Mouse (Mus musculus) left cerebral cortex, adult 18-20 months (tissue): Measurements from ENCODE around the gene Nlk. TPM values are rescaled to one million over a fixed set of nuclear protein-coding genes. Genes with fewer than 3 reads are reported as not detected.
"Not testable (repeated sequence)": the region's sequence is repeated elsewhere in the genome, so short reads cannot be mapped to it uniquely, and the experiment has no call there.

ENCODE experiments used
- DNase-seq, 2 experiments: peaks; one replicate each; pipeline ENCODE4 v3.0.0; 2021 to 2022; ENCODE audit warnings: low spot score in 2 of 2, mixed read lengths in 1 of 2
- total RNA-seq, 2 experiments: library from RNA; stranded (reverse); gene quantifications; 2 replicates each; pipeline ENCODE4 v1.2.3; 2021

The Nlk gene
- total RNA-seq, 2 experiments from 2014 or later: 103 to 113 TPM

DNA sequence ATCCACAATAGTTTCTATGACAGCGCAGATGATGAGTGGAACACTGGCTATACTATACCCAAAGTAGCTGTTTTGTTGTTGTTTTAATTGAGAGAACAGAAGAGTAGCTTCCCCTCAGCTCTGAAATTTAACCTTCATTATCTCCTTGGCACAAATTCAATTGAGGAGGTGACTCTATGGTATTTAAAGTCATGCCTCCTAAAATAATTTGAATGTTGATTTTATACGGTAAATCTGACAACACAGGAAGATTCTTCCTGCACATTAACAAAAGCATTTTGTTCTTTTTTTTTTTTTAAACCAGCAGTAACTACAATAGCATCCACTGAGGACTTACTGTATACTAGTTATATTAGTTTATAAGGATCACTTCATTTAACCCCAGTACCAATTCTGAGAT is 6.0 kb downstream of the Nlk start:
- no peak for DNase-seq

DNA sequence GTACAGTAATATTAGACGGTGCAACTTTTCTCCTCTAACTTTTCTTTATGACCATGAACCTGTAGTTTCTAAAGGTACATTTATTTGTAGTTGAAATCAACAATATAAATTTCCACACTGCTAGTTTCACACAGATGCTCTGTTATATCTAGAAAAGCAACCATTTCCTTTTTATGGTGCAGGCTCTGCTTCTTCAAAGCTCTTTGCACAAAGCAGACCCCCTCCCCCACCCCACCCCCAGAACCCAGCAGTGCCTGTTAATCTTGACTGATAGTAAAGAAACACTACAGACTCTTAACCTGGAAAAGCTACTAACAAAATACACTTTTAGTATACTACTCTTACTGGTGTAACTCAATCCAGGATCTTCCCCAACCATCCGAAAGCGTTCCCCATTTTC is 6.6 kb downstream of the Nlk start:
- no peak for DNase-seq

DNA sequence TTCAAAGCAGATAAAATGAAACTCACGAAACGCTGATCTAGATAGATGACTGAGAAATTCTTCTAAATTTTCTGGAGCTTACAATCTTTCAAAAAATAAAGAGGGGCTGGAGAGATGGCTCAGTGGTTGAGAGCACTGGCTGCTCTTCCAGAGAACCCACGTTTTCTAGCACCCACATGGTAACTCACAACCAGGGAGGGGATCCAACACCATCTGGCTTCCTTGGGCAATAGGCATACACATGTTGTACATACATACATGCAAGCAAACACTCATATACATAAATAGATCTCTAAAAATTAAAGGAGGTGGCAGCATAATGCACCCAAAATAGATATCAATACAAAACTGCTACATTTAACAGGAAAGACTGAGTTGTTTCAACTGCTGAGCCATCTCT is 16.1 kb downstream of the Nlk start:
- DNase-seq: peak; percentile 53 to 55

DNA sequence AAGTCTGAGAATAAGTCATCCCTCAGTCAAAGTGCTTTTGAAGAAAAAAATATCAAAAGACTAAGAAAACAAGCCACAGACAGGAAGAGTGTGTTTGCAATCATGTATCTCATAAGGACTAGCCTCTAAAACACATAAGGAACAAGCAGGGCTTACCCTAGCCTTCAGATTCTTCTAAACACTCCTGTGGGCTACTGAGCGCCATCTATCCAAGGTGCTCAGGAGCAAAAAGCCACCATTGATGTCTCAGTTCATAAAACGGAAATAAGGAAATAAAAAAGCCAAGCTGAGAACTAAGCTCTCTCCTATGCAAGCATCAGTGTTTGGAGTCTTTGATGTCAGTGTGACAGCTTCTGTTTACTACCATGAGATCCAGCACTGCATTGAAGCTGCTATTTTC is 18.4 kb downstream of the Nlk start:
- DNase-seq: no peak

DNA sequence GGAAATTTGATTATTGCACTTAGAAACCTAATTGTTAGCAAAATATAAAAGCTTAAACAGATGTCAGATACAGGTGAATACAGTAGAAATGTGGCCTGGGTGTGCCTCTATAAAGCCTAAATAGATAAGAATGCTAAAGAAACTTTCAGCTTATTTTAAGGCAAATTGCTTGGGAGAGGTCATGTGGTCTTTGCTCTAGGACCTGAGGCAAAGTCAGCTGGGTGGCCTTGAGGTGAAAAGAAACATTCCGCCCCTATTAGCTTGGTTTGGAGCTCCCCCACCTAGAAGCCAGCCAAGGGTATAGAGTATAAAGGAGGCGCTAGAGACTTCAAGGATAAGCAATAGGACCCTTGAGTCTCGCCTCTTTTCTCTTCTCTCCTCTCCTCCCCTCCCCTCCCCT is 28.5 kb downstream of the Nlk start:
- no peak for DNase-seq

DNA sequence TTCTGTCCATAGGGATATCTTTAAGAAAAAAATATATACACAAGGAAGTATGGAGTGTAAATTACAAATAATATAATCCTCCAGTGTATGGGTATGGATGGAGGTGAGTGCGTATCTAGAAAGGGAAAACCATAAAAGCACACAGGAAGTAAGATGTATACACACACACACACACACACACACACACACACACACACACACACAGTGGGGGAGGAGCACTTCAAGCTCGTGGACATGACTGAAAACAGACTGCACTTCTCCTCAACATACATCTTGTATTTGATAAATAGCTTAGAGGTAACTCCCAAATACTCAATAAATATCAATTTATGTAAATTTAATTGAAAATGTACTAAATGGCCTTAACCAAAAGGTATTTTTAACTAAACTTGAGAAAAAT is 32.3 kb downstream of the Nlk start:
- DNase-seq: no peak

DNA sequence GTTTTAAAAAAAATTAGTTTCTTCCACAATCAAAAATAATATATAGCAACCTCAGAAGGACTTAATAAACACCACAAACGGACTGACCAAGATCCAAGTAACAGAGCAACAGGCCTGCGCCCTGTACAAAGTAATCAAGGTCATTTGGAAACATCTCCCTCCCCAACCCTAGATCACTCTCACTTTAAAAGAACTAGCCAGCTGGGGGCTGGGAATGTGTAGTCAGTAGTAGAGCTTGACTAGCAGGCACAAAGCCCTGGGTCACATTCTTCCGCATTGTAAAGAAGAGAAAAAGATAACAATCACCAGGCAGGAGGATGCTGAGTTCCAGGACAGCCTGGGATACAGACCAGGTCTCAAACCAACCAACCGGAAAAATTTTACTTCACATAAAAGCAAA is 33.3 kb downstream of the Nlk start:
- no peak for DNase-seq

DNA sequence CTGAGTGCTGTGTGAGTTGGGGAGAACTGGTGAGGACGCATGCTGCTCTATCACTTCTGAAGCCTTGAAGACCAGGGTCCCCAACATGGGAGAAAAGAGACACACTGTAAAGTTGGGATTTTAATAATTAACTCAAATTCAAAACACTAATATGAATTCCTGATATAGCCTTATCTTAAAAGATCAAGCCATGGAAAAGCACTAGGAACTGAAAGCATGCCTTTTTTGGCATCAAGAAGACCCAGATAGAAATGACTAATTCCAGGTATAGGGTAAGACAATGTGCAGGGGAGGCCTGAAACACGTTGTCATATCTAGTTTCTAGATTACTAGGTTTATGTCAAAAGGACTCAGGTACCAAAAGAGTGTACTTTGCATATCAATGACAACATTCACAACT is 48.0 kb downstream of the Nlk start:
- no peak for DNase-seq

DNA sequence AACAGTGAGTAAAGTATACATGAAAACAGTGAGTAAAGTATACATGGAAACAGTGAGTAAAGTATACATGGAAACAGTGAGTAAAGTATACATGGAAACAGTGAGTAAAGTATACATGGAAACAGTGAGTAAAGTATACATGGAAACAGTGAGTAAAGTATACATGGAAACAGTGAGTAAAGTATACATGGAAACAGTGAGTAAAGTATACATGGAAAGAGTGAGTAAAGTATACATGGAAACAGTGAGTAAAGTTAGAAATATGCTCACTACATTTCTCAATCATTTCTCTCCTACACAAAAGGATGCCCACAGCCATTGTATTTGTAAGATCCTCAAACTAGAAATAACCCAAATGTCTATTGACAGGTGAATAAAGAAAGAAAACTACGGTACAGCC is 48.8 kb downstream of the Nlk start:
- DNase-seq: not testable (repeated sequence)

DNA sequence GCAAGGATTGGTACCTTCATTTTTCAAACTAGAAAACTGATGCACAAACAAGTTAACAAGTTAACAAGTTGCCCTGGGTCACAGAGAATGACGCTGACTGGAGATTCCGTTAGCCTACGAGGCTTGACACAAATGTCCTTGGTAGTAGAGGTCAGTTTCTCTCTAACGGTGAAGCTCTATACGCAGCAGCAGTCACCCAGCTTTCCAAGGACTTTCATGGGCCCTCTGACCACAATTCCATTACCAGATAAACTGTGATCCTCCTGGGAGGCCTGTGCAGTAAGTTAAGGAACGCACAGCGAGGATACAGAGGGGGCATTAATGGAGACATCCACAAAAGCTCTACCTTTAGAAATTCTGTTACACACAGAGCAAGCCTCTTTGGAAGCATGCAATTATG is 53.4 kb downstream of the Nlk start:
- no peak for DNase-seq

DNA sequence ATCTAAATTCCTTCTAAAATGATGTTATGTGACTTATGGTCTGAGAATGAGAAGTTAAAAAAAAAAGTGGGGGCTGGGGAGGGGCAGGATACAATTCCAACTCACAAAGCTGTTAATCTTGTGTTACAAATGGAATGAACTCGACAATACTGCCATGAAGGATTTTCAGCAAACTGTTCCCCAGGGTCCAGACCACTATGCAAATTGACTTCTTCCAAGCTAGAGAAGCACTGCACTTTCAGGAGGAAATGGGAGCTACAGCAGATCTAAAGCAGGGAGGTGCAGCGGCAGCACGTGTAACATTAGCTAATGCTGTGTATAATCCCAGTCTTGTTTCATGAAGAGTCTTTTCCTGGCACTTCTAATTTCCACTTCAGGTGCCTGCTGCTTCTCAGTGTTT is 55.0 kb downstream of the Nlk start:
- no peak for DNase-seq

DNA sequence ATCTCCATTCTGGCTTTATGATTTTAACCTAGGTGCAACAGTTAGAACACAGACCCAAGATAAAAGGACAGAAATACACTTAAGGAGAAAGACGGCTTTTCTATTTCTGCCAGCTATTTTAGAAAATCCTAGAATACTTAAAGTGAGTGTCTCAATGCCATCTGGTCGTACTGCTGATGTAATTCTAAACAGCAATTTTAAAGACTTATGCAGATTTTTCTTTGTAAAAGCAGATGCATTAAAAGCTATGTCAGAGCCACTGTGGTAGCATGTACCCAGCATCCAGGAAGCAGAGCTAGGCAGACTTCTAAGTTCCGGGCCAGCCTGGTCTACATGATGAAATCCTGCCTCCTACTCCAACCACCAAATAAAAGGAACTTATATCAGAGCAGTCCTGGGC is 56.1 kb downstream of the Nlk start:
- no peak for DNase-seq

DNA sequence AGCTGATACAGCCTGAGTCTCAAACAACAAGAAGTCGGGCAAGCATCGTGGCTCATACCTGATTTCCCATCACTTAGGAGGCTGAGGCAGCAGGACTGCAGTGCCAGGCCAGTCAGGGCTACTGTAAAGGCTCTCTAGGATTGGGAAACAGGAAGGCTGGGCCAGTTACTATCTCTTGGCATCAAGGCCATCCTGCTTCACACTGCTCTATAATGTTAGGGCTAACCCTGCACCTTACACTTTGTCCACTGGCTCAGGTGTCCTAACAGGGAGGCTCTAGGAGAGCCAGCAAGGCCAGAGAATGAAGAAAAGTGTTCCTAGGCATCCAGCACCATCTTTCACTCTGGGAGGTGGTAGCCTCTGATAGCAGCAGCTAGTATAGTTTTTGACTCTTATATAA is 64.4 kb downstream of the Nlk start:
- DNase-seq: no peak

DNA sequence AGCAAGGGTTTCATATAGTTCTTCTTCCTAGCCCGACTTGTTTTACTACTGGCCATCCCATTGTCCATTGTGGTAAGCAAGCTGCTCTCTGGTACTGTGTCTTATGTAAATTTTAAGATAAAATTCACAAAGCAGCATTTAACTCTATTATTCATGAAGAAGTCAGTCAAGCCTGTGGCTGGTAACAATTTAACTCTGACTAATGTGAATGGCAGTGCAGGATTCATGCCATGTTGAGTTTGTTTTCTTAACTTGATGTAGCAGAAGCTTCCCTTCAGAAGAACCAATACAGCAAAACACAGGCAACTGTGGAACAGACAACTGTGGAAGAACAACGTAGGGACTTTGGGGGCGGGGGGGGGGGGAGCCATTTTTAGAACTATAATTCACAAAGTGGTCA is 68.3 kb downstream of the Nlk start:
- DNase-seq: no peak

DNA sequence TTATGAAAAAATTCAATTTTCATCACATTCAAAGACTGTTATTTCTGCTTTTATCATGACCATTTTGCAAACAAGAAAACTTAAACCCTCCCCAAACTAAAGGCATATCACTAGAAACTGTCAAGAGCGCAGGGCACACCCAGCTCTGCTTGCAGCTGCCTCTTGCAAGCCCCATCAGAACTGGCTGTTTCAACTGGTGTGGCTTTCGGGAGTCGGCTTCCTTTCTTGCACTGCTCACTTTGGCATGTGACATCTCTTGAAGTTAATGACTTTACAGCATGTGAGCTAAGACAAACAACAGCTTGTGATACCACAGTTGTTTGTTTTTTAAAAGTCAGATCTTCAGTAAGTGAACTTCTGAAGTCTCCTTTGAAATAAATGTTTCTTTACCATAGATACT is 72.8 kb downstream of the Nlk start:
- no peak for DNase-seq

DNA sequence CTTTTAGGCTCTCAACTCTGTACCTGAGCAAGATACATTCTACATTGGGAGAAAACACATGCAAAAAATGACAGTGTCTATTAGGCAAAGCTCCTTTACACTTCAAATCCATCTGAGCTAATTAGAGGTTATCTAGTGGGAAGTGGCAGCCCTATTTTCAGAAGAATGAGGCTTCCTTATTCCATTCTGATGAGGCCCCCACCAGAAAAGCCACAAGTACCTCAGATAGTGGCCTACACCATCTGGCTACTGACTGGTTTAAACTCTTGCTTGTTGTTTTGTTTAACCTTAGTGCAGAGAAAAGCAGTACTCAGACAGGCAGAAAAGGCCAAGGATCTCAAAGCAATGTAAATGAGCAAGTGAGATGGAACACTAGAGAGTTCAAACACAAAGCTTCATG is 75.2 kb downstream of the Nlk start:
- no peak for DNase-seq

DNA sequence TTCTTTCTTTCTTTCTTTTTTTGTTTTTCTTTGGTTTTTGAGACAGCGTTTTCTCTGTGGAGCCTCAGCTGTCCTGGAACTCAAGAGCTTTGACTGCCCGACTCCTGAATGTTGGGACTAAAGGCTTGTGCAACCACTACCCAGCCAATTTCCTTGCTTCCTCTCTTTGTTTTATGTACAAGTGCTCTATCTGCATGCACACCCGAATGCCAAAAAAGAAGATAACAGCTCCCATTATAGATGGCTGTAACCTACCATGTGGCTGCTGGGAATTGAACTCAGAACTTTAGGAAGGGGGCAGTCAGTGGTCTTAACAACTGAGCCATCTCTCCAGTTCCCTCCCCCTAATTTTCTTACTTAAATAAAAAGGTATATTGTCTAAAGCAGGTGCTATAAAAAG is 77.0 kb downstream of the Nlk start:
- no peak for DNase-seq

DNA sequence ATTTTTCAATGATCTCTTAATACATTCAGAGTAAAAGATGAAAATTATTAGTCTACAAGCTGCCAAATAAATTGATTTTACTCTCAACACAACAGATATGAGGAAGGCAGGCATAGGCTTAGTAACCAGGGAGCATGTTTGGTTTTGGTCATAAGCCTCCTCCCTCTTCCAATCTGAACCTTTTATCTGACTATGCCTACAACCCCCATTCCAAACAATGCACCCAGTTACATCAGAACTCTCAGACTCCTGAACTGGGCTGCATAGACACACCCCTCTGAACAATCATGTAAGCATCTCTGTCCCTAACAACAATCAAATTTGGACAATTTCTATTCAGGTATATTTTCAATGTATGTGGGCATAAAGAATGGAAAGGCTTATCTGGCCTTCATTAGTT is 85.9 kb downstream of the Nlk start:
- DNase-seq: no peak

DNA sequence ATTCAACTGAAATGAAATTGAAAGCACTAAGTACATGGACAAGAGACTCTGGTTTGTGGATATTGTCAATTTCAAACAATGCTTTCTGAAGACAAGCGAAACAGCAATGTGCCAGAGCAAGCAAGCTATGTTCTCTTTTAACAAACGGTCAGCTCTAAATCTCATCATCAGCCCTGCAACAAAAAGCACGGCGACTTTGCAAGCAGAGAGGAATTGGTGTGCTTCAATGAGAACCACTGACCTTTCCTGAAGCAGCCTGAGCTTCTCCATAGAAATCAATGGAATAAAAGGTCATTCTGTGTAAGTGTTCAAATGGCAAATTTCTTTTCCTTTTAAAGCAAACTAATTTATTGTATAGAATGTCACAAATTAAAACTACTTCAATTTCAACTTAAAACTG is 87.5 kb downstream of the Nlk start:
- no peak for DNase-seq

DNA sequence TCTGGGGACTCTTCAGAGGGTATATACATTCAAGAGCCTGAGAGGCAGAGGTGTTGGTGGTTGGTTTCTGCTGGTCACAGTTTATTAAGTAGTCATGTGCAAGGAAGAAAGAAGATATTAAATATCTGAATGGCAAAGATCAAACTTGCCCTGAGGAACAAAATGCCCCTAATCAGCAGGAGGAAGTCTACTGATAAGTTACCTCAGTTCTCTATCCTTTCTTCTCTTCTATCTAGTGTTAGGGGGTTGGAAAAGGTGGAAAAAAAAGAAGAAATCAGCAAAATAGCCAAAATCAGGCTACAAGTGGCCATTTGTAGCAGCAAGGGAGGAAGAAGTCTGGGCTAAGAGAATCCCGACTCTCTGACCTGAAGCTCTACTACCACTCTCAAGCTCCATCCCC is 92.3 kb downstream of the Nlk start:
- no peak for DNase-seq

DNA sequence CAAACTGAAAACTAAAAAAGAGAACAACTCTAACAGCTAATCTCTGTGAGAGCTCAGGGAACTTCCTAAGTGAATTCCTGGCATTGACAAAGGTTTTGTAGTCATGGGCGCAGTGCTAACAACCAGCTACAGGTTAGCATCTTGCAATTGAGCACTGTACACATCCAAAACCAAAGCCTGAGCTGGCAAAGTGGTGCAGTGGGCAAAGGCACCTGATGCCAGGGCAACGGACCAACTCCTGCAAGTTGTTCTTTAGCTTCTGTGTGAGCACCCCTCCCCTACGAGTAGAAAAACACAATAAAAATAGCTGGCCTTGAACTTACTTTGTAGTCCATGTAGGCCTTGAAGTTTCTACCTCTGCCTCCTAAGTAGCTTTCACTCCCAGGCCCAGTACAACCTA is 94.4 kb downstream of the Nlk start:
- no peak for DNase-seq

DNA sequence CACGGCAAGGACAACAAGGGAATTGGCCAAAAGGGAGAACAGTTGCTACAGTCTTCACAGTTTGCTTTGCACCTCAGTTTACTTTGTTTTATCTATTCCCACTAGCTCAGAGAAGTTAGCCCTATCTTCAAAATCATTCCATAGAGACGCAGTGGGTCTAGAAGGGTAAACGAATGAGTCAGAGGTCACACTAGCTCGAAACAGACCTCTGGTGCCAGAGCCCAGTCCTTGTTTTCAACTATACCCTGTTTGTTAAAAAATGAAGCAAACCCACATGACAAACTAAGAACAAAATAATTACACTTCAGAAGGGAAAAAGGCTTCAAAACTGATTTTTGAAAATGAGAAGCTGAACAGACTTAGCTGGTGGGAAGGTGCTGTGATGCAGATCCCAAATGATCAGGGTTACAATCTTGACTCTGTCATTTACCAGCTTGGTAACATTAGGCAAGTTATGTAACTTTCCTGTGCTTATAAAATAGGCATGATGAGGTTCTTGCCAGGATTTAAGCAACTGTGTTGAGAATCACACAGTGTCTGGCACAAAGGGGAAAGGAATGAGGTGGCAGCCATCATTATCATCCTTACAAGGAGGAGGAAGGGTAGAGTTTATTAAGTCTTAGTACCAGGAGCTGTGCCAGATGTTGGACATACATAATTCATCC is 96.1 kb downstream of the Nlk start:
- DNase-seq: no peak

DNA sequence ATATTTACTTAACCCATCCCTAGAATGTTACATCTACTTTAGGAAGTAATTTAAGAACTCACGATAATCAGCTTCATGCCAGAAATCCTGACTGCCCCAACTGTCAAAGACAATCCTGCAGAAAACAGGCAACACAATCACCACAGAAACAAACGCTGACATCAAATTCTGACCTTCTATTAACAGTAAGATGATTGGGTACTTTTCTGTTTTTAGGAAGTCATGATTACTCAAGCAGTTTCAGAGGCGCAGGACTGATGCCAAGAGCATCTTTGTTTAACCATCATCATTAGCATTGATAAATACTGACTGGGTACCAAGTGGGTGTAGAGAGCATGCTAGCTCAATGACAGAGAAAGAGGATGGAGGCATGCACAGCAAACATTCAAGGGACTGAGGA is 96.7 kb downstream of the Nlk start:
- DNase-seq: no peak

DNA sequence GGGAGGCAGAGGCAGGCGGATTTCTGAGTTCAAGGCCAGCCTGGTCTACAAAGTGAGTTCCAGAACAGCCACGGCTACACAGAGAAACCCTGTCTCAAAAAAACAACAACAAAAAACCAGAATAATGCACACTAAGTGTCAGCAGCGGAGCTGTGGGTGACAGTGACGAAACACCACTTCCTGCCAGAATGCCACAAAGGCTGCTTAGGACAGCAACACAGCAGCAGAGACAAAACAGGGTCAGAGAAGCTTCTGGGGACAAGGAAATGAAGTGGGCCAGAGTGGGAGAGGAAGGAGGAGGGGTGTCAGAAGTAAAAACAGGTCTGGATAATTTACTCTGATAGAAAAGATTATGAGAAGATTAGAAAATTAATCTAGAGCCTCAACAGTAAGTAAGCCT is 97.1 kb downstream of the Nlk start:
- DNase-seq: no peak
